Mouse (Mus musculus) megakaryocyte, embryonic 14.5 days (primary cell): ENCODE data around the gene Snx20.

ENCODE experiments used
- FLI1 ChIP-seq: IDR thresholded peaks from 2 replicates; pipeline ENCODE4 v1.6.1; 2012; ENCODE audit warnings: low read length, inconsistent platforms, mixed read lengths
- GATA1 ChIP-seq: IDR thresholded peaks from 3 replicates; pipeline ENCODE4 v1.6.1; 2012; ENCODE audit warnings: mixed read lengths, low read length, inconsistent platforms, borderline replicate concordance

GRCm38 (mm10) chr8:88633343-88633765 lies 2.6 kb downstream of the Snx20 start:
- no peak for TF ChIP-seq GATA1
- TF ChIP-seq FLI1, result no peak
